Mouse (Mus musculus) brain, adult 2 months (tissue): ENCODE measurements around the gene Fitm1.

Experiments
- DNase-seq: peaks from one replicate; pipeline ENCODE4 v3.0.0; 2011; ENCODE audit warnings: low read depth, low spot score

The Fitm1 gene

GRCm38 (mm10) chr14:55567496-55567895 is 7.9 kb upstream of the Fitm1 start:
- no peak for DNase-seq

GRCm38 (mm10) chr14:55570588-55570987 is 4.8 kb upstream of the Fitm1 start:
- DNase-seq, result no peak

DNA sequence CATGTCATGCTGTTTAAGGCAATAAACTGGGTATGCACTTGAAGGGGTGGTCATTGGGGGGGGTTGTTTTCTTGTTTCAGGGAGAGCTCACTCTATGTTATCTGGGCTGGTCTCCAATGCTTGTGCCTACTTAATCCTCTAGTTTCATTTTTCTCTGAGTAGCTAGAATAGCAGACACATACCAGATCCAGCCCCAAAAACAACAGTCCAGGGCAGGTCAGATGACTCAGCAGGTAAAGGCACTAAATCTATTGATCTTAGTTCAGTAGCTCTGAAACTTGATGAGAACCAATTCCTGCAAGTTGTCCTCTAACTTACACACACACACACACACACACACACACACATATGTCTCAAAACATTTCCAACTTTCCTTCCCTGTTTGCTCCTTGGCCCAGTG is 3.7 kb upstream of the Fitm1 start:
- no peak for DNase-seq

DNA sequence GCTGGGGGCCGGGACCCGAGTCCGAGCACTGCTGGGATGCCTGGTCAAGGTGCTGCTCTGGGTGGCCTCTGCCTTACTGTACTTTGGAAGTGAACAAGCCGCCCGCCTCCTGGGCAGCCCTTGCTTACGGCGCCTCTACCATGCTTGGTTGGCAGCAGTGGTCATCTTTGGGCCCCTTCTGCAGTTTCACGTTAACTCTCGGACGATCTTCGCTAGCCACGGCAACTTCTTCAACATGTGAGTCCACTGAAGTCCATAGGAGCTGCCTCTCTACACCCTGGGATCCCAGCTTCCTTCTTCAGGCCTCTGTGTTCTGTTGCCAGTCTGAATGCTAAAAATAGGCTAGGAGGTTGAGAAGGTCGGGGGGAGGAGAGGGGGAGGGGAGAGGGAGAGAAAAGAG is 294 bp downstream of the Fitm1 start:
- DNase-seq, result no peak

DNA sequence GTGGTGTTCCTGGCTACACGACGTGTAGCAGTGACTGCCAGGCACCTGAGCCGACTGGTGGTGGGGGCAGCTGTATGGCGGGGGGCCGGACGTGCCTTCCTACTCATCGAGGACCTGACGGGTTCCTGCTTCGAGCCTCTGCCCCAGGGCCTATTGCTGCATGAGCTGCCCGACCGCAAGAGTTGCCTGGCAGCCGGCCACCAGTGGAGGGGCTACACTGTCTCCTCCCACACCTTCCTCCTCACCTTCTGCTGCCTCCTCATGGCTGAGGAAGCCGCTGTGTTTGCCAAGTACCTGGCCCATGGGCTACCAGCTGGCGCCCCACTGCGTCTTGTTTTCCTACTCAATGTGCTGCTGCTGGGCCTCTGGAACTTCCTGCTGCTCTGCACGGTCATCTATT is 959 bp downstream of the Fitm1 start:
- DNase-seq, result peak; percentile 48

GRCm38 (mm10) chr14:55577871-55578667 is 2.7 kb downstream of the Fitm1 start, which contains the start of gene Psme1:
Psme1 (plus strand) TSS chr14:55578123.
- DNase-seq, result peak; percentile 78

DNA sequence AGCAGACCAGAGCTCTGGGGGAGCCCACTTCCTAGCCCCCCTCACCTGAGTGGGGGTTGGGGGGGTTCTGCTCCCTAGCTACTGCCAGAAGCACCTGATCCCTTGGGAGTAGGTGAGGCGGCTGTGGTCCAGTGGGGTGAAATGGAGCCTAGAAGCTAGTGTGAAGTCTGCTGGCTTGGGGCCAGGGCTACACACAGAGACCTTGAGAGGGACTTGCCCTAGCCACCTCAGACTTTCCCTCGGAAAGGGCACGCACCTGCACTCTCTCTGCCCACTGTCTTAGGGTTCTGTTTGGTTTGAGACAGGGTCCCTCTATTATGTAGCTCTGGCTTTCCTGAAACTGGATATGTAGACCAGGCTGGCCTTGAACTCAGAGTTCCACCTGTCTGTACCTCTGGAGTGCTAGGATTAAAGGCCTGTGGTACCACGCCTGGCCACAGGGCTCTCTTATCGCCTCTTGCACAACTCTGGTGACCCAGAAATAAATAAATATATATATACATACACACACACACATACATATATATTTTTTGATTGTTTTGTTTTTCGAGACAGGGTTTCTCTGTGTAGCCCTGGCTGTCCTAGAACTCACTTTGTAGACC is 3.4 kb downstream of the Fitm1 start:
- no peak for DNase-seq

DNA sequence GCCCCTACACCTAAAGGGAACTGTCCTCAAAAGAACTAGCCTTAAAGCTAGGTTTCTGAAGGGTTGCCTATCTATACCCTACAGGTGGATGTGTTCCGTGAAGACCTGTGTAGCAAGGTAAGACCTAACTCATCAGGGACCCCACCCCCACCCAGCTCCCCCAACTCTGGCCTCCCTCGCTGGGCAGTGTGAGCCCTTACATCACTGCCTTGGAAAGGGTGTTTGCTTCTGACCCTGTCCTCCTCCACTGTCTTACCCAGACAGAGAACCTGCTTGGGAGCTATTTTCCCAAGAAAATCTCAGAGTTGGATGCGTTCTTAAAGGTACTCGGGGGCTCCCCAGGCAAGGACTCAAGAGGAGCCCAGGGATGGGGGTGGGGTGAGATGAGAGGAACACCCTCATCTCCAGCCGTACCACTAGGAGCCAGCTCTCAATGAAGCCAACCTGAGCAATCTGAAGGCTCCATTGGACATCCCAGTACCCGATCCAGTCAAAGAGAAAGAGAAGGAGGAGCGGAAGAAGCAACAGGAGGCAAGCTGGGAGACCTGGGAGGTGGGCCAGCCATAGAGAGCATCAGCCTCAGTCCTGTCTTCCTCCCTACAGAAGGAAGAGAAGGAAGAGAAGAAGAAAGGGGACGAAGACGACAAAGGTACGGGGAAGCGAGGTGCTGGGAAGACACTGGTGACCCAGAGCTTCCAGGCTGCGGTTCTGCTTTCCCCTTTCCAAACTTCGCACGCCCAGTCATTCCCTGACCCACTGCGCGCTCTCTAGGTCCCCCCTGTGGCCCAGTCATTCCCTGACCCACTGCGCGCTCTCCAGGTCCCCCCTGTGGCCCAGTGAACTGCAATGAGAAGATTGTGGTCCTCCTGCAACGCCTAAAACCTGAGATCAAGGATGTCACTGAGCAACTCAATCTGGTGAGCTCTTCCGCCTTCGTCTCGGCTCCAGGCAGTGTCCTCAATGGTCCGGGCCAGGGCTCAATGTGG is 4.4 kb downstream of the Fitm1 start:
- no peak for DNase-seq

DNA sequence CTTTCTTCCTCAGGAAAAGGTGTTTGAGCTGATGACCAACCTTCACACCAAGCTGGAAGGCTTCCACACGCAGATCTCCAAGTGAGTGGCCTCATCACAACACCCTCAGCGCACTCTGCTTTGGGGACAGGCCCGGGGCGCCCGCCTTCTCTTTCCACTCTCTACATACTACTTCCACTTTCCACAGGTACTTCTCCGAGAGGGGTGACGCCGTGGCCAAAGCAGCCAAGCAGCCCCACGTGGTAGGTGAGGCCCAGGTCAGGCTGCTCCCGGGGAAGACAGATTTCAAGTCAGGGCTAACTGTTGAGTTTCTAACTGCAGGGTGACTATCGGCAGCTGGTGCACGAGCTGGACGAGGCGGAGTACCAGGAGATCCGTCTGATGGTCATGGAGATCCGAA is 5.3 kb downstream of the Fitm1 start:
- no peak for DNase-seq

DNA sequence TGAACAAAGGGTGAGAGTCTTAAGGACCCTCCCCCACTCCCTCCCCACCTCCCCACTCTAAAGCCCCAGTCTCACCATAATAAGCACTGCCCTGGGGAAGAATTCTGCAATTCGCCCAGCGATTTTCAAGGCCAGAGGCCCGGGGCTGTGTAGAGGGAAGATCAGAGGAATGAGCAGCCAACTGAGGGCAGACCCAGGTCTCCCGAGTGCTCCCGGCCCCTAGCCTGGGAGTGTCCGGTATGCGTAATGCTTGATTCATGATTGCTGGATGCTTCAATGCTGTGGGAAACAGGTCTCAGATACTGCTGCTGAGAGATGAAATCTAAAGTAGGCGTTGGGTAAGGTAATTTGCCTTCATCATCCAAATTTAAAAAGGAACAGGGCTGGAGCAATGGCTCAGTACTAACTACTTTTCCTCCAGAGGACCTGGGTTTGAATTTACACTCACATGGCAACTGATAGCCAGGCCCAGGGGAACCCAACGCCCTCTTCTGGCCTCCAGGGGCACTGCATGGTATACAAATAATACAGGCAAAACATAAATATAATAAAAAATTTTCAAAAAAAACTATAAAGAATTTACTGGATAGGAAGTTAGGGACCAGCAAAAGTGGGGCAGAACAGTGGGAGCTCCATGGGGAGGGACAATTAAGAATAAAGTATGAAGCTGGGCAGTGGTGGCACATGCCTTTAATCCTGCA is 6.7 kb downstream of the Fitm1 start:
- no peak for DNase-seq

DNA sequence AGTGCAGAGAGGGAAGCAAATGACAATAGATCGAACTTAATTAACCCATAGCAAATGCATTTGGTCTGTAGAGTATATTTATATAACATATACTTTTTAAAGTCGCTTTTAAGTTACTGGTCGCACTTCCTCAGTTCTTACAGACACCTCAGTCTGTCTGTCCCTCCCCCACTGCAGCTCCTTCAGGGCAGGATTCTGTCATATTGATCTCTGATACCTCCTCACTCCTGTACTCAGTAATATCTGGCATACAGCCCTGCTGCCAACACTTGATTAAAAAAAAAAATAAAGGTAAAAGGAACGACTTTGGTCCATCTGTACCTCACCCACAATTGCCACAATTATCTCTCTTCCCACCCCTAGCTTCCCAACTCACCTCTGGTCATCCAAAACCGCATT is 8.9 kb downstream of the Fitm1 start:
- no peak for DNase-seq

- peak; percentile 93 for DNase-seq
These were observed 9.5 kb downstream of the Fitm1 start, which contains the start of gene Emc9 for GRCm38 (mm10) chr14:55584702-55585565. Emc9 (minus strand) TSS chr14:55585302.

- DNase-seq, result no peak
These were observed 10.1 kb downstream of the Fitm1 start for GRCm38 (mm10) chr14:55585566-55585960.

- no peak for DNase-seq
These were observed 10.7 kb downstream of the Fitm1 start for GRCm38 (mm10) chr14:55586149-55586548.

DNA sequence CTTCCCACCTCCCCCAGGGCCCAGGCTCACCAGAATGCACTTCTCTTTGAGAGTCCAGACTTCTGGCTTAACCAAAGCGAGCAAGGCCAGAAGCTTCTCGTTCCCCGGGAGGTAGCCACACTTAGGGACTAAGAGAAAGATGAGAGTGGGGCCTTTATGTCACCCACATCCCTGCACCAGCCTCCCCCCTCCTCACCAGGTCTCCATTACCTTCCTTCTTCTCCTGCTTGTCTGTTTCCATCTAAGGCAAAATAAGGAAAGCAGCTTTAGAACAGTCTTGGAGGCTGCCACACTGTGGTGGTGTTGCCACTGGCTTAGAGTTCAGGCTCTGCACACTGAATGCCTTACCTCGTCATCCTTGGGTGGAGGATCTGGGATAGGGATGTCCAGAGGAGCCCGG is 13.9 kb downstream of the Fitm1 start:
- DNase-seq, result no peak

- no peak for DNase-seq
These were observed 14.5 kb downstream of the Fitm1 start for GRCm38 (mm10) chr14:55589771-55590448.

DNA sequence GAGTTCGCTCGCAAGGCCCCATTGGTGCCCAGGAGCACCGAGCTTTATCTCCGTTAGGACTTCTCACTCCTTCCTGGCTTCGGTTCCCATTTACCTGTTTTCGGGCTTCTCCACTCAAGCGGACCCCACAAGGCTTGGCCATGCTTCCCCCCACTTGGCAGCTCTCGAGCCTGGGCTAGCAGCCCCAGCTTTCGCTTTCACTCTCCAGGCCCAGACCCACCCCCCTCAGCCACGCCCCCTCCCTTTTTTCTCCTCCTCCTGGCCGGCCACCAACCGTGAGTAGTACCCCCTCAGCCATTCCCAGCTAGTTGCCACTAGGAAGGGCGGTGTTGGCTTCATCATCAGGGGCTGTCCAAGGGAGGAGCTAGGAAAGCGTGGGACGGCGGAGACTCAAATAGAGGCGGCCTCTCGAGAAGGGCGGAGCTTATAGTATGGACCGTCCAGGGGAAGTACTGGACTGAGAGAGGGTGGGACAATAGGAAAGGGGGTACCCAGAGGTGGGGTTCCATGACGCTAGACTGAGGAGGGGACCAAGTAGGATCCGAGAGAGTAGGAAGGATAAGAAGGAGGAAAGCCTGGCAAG is 15.4 kb downstream of the Fitm1 start, which contains the start of gene Psme2:
Psme2 (minus strand) TSS at position 366 of the 583 bp plus-strand sequence.
- peak; percentile 98 for DNase-seq

GRCm38 (mm10) chr14:55591331-55591891 is 16.0 kb downstream of the Fitm1 start, which contains the start of gene Rnf31:
Rnf31 (plus strand) TSS chr14:55591708.
- peak; percentile 98 for DNase-seq

- no peak for DNase-seq
These were observed 16.8 kb downstream of the Fitm1 start for GRCm38 (mm10) chr14:55592226-55592625.
